Mouse (Mus musculus) testis, adult 2 months (tissue): ENCODE measurements around the gene Plppr2.

Experiments
- CTCF ChIP-seq: fragments of 200-500 bp; IDR thresholded peaks from 2 replicates; pipeline ENCODE4 v1.5.1; 2012; ENCODE audit warnings: low read depth, mild to moderate bottlenecking, inconsistent platforms, low read length, moderate library complexity; ENCODE audit not compliant: control insufficient read depth, insufficient read depth, insufficient replicate concordance
- POLR2A ChIP-seq: fragments of 200-500 bp; IDR thresholded peaks from 2 replicates; pipeline ENCODE4 v1.6.1; 2012; ENCODE audit warnings: low read depth, mild to moderate bottlenecking, inconsistent platforms, low read length, moderate library complexity; ENCODE audit not compliant: control insufficient read depth

DNA sequence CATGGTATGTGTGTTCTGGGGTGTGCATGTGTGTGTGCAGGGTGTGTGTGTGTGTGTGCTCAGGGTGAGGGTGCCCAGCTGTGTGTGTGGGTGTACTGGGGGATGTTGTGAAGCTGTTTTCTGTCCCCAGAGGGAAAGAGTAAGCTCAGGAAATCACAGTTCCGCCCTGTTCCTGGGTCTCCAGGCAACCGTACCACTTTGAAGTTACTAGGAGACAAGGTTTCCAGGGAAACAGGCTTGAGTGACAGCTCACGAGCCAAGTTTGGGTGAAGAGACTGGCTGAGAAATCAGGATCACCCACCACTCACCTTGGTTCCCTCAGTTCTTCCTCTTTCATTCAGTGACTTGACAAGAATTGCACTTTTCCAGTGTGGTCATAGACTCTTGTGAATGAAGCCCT lies 16.8 kb downstream of the Plppr2 start:
- TF ChIP-seq POLR2A (no peak), CTCF (no peak)
